Mouse (Mus musculus): Measurements from ENCODE around the gene Bag2.
A peak's percentile ranks its signal among the peaks of the same experiment; 100 is the strongest.

The Bag2 gene

GRCm38 (mm10) chr1:33757491-33758041, at the start of gene Bag2:
TSS of gene Bag2 (minus strand) at chr1:33757795.
- DNase-seq (ENCODE audit: low read depth, low spot score), result peak; percentile 53

GRCm38 (mm10) chr1:33803323-33803722, 45.7 kb upstream of the Bag2 start:
- no peak for DNase-seq (ENCODE audit: low read depth, low spot score)

DNA sequence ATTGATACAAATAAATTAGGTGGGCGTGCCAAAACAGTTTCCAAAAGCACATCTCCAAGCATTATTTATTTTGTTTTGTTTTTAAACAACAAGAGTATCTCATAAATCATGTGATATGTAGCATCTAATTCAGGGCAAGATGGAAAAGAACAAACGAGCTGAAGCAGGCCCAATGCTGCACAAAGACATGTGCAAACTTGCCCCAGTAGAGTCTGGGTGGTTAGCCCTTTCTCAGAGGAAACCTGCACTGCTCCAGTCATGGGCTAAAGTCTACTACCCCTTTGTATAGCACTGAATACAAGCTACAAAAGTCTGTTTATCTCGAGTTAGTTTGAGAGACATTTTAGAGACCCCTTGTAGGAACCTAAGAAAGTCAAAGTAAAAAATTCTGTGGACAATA, 42.0 kb upstream of the Bag2 start:
- DNase-seq (ENCODE audit: low read depth, low spot score), result no peak

DNA sequence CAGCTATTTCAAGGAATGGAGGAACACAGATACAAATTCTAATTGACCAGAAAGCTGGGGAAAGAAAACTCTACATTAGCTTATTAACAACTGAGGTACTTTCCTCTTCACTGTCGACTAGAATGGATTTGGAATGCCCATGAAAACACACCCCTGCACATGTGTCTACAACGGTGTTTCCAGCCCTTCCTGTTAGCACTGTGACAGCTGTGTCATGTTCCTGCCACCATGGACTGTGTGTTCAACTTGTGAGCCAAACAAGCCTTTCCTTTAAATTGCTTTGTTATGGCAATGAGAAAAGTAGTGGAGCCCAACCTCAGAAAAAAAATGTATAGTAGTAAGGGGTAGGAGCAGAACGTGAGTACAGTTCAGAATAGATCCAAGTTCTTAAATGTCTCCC, 30.9 kb upstream of the Bag2 start:
- no peak for DNase-seq (ENCODE audit: low read depth, low spot score)

GRCm38 (mm10) chr1:33788072-33788471, 30.5 kb upstream of the Bag2 start:
- DNase-seq (ENCODE audit: low read depth, low spot score), result no peak

DNA sequence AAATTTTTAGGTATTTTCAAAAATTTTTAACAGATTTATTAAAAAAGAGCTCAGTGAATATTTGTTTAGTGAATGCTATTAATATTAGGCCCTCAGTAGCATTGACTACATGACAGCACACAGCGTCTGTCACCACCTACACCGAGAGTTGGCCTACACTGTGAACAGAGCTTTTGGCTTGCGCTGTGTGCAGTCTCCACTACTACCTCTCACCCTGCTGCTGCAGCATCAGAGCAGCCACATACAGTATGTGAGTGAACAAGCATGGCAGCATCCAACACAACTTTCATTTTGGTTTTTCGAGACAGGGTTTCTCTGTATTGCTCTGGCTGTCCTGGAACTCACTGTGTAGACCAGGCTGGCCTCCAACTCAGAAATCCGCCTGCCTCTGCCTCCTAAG, 27.0 kb upstream of the Bag2 start:
- no peak for DNase-seq (ENCODE audit: low read depth, low spot score)

DNA sequence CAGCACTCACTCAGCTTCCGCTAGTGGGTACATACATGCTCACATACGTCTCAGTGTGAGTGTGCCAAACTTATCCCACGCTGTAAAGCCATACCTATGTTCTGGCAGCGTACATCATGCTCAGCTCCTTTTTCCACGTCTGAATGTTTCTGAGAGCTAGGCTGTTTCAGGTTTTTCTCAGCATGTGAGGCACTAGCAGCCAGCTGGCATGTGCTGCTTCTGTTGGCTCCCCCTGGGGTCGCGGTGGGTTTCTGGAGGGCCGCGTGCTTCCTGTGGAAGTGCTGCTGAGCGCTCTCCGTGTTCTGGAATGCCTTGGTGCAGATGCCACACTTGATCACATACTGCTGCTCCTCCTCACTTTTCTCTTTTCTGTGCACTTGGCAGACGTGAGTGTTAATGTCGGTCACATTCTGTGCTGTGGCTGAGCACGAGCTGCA, 18.6 kb upstream of the Bag2 start:
- no peak for DNase-seq (ENCODE audit: low read depth, low spot score)

- DNase-seq (ENCODE audit: low read depth, low spot score), result no peak
Observed at GRCm38 (mm10) chr1:33772106-33772505, 14.5 kb upstream of the Bag2 start.

DNA sequence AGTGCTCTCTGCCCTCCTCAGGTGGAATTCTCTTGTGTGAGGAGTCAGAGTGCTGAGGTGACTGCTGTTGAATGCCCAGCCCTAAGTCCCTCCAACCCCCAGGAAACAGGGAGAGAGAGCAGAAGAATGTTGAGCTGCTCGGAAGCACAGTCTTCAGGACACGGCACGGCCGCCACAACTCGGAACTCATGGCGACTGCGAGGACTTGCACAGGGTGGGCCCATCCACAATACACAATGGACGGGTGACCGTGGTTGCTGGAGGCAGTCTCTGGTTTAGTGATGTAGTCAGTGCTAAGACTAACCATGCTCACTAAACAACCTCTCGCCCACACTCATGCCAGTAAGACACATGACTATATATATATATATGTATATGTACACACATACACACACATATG, 14.0 kb upstream of the Bag2 start:
- DNase-seq (ENCODE audit: low read depth, low spot score), result no peak

DNA sequence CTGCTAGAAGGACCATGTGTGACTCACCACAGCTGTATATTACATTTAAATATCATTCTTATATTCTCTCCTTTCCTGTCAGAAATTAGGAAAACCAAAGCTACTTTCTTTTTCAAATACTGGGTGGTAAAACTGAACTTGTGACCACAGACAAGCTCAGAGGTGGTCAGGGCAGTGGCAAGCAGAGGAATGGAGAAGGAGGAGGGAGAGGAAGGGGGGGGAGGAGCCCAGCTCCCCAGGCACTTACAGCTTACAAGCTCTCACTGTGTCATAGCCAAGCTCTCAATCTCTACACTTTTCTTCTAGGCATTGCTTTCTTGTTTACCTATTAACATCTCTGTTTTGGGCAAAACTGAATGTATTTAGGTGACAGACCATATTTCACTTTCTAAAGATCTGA, 11.2 kb upstream of the Bag2 start:
- DNase-seq (ENCODE audit: low read depth, low spot score), result no peak

GRCm38 (mm10) chr1:33768091-33768787, 10.6 kb upstream of the Bag2 start:
- DNase-seq (ENCODE audit: low read depth, low spot score), result no peak

- DNase-seq (ENCODE audit: low read depth, low spot score), result no peak
Observed at GRCm38 (mm10) chr1:33766520-33767508, 9.2 kb upstream of the Bag2 start.

- no peak for DNase-seq (ENCODE audit: low read depth, low spot score)
Observed at GRCm38 (mm10) chr1:33765468-33766080, 8.0 kb upstream of the Bag2 start.

- DNase-seq (ENCODE audit: low read depth, low spot score), result no peak
Observed at GRCm38 (mm10) chr1:33763826-33764225, 6.2 kb upstream of the Bag2 start.

- peak; percentile 14 for DNase-seq (ENCODE audit: low read depth, low spot score)
Observed at GRCm38 (mm10) chr1:33758488-33758887, 893 bp upstream of the Bag2 start.

GRCm38 (mm10) chr1:33757033-33757413, 572 bp downstream of the Bag2 start:
- peak; percentile 31 for DNase-seq (ENCODE audit: low read depth, low spot score)

- DNase-seq (ENCODE audit: low read depth, low spot score), result no peak
Observed at GRCm38 (mm10) chr1:33756258-33757032, 1.1 kb downstream of the Bag2 start.

GRCm38 (mm10) chr1:33755799-33756198, 1.8 kb downstream of the Bag2 start:
- DNase-seq (ENCODE audit: low read depth, low spot score), result no peak

DNA sequence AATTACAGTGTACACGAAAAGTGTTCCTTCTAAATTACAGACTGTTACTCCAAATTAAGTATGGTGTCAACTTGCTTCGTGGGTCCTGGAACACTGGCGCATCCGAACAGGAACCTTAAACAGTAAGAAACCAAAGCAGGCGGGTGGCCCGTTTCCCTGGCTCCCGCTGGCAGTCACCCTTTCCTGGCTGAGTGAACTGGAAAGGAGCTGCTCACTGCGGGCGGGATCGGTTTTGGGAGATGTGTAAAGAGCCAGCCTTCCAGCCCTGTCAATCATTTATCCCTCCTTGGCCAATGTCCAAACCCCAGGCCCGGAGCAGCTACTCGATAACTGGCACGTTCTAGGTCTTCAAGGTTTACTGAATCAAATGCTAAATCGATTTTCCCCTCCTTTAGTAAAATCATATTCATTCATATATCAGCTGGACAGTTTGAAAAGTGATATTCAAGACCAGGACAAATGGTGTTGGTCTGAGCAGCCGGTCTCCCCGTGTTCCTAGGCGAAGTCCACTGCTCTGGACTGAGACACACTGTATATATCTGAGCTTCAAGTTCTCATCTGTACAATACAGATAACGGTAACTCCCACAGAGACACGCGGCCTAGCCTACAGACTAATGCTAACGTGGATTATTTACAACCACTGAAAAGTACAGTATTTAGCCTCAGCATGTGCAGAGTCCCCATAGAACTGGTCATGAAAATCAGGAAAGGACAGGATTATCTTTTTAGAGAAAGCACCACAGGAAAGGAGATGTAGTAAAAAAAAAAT, 2.4 kb downstream of the Bag2 start:
- DNase-seq (ENCODE audit: low read depth, low spot score), result no peak

- DNase-seq (ENCODE audit: low read depth, low spot score), result no peak
Observed at GRCm38 (mm10) chr1:33754089-33754488, 3.5 kb downstream of the Bag2 start.

Measured in CD4-positive, CD25-positive, alpha-beta regulatory T cell, adult 2 months (primary cell).